Mouse (Mus musculus) layer of hippocampus, postnatal 14 days (tissue): ENCODE measurements around the gene 1700125H20Rik. TPM values are rescaled to one million over a fixed set of nuclear protein-coding genes. Genes with fewer than 3 reads are reported as not detected.

Experiments
- DNase-seq, 2 experiments: peaks; one replicate each; pipeline ENCODE4 v3.0.0; 2021 to 2022; ENCODE audit warnings: low spot score in 2 of 2, mixed read lengths in 1 of 2
- total RNA-seq, 2 experiments: library from RNA; stranded (reverse); gene quantifications; 2 replicates each; pipeline ENCODE4 v1.2.3; 2021

Gene 1700125H20Rik
- total RNA-seq, 2 experiments from 2014 or later, result 0.60 TPM; not detected in 1

DNA sequence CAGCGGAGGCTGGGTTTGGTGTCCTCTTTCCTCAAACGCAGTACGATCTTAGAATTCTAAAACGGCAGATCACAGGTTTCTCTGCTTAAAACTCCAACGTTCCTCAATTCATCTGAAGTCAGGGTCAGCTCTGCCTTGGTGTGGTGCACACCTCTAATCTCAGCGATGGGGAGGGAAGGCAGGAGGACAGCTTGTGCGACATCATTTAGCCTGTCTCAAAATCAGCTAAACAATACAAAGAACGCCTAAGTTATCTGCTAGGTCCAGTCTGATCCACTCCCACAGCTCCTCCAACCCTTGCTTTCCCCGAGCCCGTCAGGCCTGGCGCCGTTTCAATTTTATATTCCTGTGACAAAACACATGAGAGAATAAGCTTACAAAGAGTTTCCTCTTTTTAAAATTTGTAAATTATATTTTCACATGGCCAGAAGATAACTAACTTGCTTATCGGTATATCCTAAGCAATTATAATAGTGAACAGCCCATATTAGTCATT is 13.1 kb downstream of the 1700125H20Rik start:
- no peak for DNase-seq

DNA sequence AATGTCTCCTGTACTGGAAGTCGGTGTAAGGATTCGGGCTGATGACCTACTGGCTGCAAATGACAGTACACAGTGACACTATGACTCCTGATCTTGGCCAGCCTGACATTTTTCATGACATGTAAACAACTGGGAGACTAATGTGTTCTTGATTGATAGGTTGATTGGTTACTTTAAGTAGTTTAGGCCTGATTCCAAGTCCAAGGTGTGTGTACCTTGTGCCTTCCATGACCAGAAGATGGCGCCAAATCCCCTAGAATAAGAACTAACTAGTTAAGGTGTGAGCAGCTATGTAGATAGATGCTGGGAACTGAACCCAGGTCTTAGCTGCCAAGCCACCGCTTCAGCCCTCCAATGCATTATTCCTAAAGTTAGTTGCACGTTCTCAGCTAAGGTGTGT is 13.9 kb downstream of the 1700125H20Rik start:
- DNase-seq, result no peak

DNA sequence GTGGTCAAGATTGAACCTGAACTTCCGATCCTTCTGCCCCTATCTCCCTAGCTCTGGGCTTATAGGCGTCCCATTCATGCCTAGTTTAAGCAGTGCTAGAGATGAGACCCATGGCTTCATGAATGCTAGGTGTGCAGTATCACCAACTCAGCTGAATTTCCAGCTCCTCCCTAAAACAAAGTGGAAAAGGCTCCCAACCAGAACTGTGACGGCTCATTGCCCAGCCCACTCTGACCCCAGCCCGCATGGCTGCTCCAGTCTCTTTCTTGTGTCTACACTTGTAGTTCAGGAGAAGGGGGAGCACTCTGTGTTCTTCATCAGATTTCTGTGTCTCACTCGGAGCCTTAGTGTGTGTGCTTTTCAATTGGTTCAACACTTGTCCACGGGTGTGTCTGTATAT is 14.6 kb downstream of the 1700125H20Rik start:
- no peak for DNase-seq

DNA sequence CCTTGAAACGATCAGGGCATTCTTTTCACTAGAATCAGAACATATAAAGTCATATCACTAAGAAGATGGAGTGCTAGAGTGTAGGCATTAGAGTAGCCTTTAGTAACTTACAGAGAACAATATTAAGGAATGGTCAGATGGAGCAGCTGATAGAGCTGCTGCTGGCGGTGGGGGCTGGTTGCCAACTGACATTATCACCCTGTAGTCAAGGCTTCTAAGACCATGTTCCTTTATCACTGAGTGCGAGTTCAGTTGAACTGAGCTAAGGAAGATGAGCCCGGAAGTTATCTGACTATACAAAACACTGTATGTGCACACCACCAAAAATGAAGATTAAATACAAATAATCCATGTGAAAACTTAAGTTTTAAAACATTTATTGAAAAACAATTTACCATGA is 18.9 kb downstream of the 1700125H20Rik start:
- DNase-seq, result no peak

DNA sequence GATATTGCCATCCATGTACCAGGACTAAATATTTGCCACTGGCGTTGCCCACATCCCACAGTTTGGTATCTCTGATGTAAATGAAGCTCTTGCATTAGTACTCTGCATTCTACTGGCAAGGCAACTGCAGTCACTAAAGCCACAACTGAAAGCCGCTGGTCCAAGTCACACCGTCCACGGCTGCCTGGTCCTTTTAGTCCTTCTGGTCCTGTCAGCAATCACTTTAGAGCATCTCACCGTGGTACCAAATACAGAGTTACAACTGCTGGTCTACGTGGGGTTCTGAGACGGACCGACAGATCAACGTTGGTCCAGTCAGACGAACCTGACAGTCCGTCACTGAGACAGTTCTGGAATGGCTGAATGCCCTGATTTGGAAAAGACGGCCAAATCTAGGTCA is 20.5 kb downstream of the 1700125H20Rik start:
- no peak for DNase-seq

DNA sequence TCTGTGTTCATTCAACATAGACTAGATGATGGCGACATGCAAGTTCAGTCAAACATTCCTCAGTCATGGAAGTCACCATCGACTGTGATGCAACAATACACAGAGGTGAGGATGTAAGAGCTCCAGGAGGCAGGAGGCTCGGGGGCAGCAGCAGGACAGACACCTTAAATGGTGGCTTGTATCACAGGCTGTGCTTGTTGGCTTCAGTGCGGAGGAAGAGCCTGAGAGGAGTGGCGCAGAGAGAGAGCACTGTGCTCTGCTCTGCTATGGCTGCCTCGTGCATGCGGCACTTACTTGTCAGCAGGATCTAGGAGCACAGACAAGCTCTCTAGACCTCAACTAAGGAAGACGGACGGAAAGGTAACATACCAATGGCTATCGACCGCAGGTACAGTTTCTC is 24.0 kb downstream of the 1700125H20Rik start:
- DNase-seq, result no peak

DNA sequence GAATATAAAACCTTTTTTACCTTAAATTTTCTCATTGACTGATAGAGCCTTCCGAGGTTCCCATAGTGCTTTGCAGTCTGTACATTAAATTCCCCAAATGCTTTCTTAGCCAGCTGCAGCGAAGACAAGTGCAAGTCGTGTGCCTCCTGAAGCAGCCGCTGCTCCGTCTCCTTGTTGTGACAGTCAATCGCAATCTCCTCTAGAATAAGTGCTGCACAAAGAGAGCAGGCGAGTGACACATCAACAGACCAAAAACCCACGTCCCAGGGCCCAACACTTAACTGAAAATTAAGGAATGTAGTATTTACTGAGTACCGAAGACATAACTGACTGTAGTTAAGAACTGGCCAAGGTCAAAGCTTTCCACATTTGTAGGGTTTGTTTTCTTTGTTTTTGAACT is 25.8 kb downstream of the 1700125H20Rik start:
- no peak for DNase-seq

DNA sequence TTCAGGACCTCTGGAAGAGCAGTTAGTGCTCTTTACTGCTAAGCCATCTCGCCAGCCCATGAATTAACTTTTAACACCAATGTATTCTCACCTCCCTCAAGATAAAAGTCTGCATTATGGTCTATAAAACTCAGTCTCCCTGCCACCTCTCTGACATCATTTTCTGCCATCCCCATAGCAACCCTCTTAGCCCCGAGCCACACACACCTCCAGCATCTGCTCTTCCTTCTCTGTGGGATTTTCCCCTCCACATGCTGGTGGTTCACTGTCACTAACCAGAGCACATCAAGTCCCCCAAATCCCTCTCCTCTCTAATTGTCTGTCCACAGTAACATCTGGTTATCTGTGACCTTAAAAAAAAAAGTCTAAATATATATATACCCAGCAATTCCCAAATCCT is 28.7 kb downstream of the 1700125H20Rik start:
- DNase-seq, result no peak

DNA sequence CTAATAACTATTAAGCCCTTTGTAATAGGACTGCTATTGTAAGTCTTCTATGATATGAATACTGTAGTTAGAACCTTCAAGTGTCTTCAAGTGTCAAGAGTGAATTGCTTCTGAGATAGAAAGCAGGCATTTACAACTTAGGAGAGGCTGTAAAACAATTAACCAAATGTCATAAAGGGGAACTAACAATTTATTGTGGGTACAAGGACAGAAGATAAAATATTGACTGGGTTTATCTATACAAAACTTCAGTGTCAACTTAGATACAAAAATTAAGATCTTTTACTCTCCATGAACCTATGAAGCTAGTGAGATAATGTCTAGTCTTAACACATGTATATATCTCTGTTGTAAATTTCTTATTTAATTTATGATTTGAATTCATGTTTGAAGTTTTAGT is 36.0 kb downstream of the 1700125H20Rik start:
- no peak for DNase-seq

DNA sequence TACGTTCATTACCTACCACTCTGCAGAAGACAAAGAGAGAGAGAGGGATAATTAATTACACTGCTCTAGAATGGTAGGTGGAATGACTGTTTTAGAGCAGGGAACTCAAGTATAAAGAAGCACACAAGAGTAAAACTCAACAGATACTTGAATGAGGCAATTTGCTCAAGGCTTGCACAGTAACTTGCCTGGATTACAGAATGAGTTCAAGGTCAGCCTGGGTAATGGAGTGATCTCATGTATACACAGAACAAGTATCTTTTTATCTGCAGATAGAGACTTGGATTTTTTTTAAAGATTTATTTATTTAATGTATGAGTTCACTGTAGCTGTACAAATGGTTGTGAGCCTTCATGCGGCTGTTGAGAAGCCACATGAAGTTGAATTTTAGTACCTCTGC is 40.9 kb downstream of the 1700125H20Rik start:
- DNase-seq, result no peak

DNA sequence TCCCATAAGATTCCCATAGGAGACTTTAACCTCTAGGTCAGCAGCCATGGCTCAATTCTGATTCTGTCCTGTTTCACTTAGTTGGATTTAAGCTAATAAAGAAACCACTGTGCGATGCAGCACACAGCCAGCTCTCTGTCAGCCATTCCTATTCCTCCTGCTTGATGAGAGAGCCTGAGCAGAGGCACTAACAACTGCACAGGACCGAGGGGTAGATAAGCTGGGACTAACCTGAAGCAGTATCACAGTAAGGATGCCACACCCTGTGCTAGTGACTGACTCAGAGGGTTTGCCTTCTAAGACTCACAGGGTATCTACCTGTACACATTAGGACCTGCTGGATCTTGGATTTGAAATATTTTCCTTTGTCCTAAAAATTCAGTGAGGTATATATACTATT is 43.0 kb downstream of the 1700125H20Rik start:
- no peak for DNase-seq

DNA sequence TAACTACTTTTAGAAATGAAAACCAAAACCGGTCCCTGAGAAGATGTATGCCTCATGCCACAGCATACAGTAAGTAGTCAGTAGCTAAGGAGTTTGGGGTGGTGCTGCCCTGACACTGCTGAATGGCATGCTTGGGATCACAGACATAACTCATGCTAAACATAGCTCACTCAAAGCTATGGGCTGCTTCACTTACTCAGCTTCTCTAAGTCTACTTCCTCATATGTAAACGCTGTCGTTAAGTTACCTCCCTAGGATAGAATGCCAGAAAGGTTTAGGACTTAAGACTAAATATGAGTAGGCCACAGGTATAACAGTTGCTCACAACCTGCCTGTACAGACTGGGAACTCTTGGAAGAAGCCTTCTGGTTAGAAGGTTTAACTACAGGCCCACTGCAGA is 44.5 kb downstream of the 1700125H20Rik start:
- no peak for DNase-seq

DNA sequence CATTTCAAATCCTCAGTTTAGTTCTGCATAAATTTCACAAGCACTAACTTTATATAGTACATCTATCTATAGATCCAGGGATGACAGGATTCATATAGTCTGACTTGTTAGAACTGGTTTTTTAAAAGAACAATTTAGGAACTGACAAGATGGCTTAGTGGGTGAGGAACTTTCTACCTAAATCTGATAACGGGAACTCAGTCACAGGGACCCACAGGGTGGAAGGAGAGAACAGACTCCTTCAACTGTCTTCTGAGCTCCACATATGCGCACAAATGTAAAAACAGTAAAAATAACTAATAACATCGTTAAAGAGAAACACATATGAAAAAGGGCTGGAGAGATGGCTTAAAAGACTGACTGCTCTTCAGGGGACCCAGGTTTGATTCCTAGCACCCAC is 48.8 kb downstream of the 1700125H20Rik start:
- no peak for DNase-seq

DNA sequence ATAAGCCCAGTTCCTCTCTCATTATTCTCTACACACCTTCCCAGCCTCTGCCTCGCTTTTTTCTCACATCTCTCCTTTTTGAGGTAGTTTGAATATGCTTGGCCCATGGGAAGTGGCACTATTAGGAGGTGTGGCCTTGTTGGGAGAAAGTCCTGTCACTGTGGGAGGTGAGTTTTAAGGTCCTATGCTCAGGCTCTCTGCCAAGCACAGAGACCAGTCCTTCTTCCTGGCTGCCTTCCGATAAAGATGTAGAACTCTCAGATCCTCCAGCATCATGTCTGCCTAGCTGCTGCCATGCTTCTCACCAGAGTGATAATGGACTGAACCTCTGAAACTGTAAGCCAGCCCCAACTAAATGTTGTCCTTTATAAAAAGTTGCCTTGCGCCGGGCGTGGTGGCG is 52.4 kb downstream of the 1700125H20Rik start:
- DNase-seq, result no peak

DNA sequence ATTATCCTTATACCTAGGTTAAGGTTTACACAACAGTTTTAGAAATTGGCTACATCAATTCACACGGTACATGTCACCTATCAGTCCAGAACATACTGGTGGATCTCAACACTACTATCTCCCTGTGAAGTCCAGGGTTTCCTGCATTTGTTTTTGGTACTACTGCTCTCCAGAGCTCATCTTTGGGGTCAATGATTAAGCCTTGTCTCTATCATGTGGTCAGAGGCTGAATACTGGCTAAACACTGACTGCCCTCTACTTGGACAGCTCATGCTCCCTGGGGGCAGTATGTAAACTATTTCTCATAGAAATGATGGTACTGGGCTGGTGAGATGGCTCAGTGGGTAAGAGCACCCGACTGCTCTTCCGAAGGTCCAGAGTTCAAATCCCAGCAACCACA is 53.0 kb downstream of the 1700125H20Rik start:
- no peak for DNase-seq

Other genes starting within 250 kb of the 1700125H20Rik start
- 10 to 100 TPM; 80.0 to 91.7 TPM for gene Car4, start 212.6 kb upstream of the 1700125H20Rik start, total RNA-seq
- 10 to 100 TPM; 76.2 to 86.3 TPM for gene Usp32, start 30.2 kb upstream of the 1700125H20Rik start, total RNA-seq
- 10 to 100 TPM; 54.0 to 58.8 TPM for gene Appbp2, start 64.7 kb downstream of the 1700125H20Rik start, total RNA-seq
- gene Ppm1d, start 140.8 kb downstream of the 1700125H20Rik start, total RNA-seq, result 10 to 100 TPM; 15.3 to 15.4 TPM
- 10 to 100 TPM; 53.6 to 56.1 TPM for gene Bcas3, start 182.8 kb downstream of the 1700125H20Rik start, total RNA-seq